Mouse (Mus musculus): ENCODE data around the gene Ptprd. TPM values are rescaled to one million over a fixed set of nuclear protein-coding genes. Genes with fewer than 3 reads are reported as not detected.

The Ptprd gene
- polyA plus RNA-seq, 1 experiment from 2014 or later: 6.3 TPM

GRCm38 (mm10) chr4:76015026-76015425 lies 2196.7 kb downstream of the Ptprd start:
- H3K9ac ChIP-seq (ENCODE audit: low read depth, low read length): no peak overlapping the region
- 71% methylated on average over 3 of the region's 3 CpGs for WGBS (ENCODE audit: insufficient replicate concordance)
- ATAC-seq (ENCODE audit: low read depth): no peak
- H3K4me3 ChIP-seq (ENCODE audit: low read depth, low read length): no peak overlapping the region
- no peaks in the 10 kb centered on the region for H3K4me1 ChIP-seq (ENCODE audit: control insufficient read depth, low read depth, low read length)
- H3K27me3 ChIP-seq (ENCODE audit: control insufficient read depth, insufficient read depth, low read depth, low read length): no peaks in the 10 kb centered on the region
- H3K9me3 ChIP-seq (replicated peaks; ENCODE audit: control insufficient read depth, low read length): no peaks in the 10 kb centered on the region
- H3K36me3 ChIP-seq (ENCODE audit: control insufficient read depth, insufficient read depth): no peaks in the 10 kb centered on the region
- H3K4me2 ChIP-seq (ENCODE audit: low read depth, low read length): no peak overlapping the region
- H3K27ac ChIP-seq (ENCODE audit: low read length): no peak overlapping the region

GRCm38 (mm10) chr4:76014151-76014840 lies 2197.5 kb downstream of the Ptprd start:
- Histone ChIP-seq H3K9me3 (replicated peaks; ENCODE audit: control insufficient read depth, low read length) (no peaks in the 10 kb centered on the region), H3K4me1 (ENCODE audit: control insufficient read depth, low read depth, low read length) (no peaks in the 10 kb centered on the region), H3K36me3 (ENCODE audit: control insufficient read depth, insufficient read depth) (no peaks in the 10 kb centered on the region), H3K4me3 (ENCODE audit: low read depth, low read length) (no peak overlapping the region), H3K9ac (ENCODE audit: low read depth, low read length) (no peak overlapping the region), H3K27ac (ENCODE audit: low read length) (no peak overlapping the region), H3K27me3 (ENCODE audit: control insufficient read depth, insufficient read depth, low read depth, low read length) (no peaks in the 10 kb centered on the region), H3K4me2 (ENCODE audit: low read depth, low read length) (no peak overlapping the region)
- ATAC-seq (ENCODE audit: low read depth): no peak
- 47% methylated on average over 3 of the region's 3 CpGs for WGBS (ENCODE audit: insufficient replicate concordance)

GRCm38 (mm10) chr4:76008580-76008979 lies 2203.2 kb downstream of the Ptprd start:
- Histone ChIP-seq H3K4me1 (ENCODE audit: control insufficient read depth, low read depth, low read length) (no peaks in the 10 kb centered on the region), H3K27ac (ENCODE audit: low read length) (no peak overlapping the region), H3K4me3 (ENCODE audit: low read depth, low read length) (no peak overlapping the region), H3K9me3 (replicated peaks; ENCODE audit: control insufficient read depth, low read length) (no peaks in the 10 kb centered on the region), H3K4me2 (ENCODE audit: low read depth, low read length) (no peak overlapping the region), H3K27me3 (ENCODE audit: control insufficient read depth, insufficient read depth, low read depth, low read length) (no peaks in the 10 kb centered on the region), H3K9ac (ENCODE audit: low read depth, low read length) (no peak overlapping the region), H3K36me3 (ENCODE audit: control insufficient read depth, insufficient read depth) (no peaks in the 10 kb centered on the region)
- ATAC-seq (ENCODE audit: low read depth): no peak
- WGBS (ENCODE audit: insufficient replicate concordance): 63% methylated on average over 4 of the region's 4 CpGs

GRCm38 (mm10) chr4:76007219-76007618 lies 2204.5 kb downstream of the Ptprd start:
- 68% methylated on average over 3 of the region's 3 CpGs for WGBS (ENCODE audit: insufficient replicate concordance)
- H3K27ac ChIP-seq (ENCODE audit: low read length): no peak overlapping the region

GRCm38 (mm10) chr4:76006717-76007116 lies 2205.0 kb downstream of the Ptprd start:
- 33% methylated on average over 3 of the region's 3 CpGs for WGBS (ENCODE audit: insufficient replicate concordance)
- no peak overlapping the region for H3K4me2 ChIP-seq (ENCODE audit: low read depth, low read length)
- H3K9me3 ChIP-seq (replicated peaks; ENCODE audit: control insufficient read depth, low read length): no peaks in the 10 kb centered on the region
- H3K27ac ChIP-seq (ENCODE audit: low read length): no peak overlapping the region
- H3K4me1 ChIP-seq (ENCODE audit: control insufficient read depth, low read depth, low read length): no peaks in the 10 kb centered on the region
- no peak for ATAC-seq (ENCODE audit: low read depth)
- no peaks in the 10 kb centered on the region for H3K36me3 ChIP-seq (ENCODE audit: control insufficient read depth, insufficient read depth)
- no peak overlapping the region for H3K9ac ChIP-seq (ENCODE audit: low read depth, low read length)
- no peaks in the 10 kb centered on the region for H3K27me3 ChIP-seq (ENCODE audit: control insufficient read depth, insufficient read depth, low read depth, low read length)
- H3K4me3 ChIP-seq (ENCODE audit: low read depth, low read length): no peak overlapping the region

More at GRCm38 (mm10) chr4:76007219-76007618, 2204.5 kb downstream of the Ptprd start:
- Histone ChIP-seq H3K36me3 (ENCODE audit: control insufficient read depth, insufficient read depth) (no peaks in the 10 kb centered on the region), H3K9ac (ENCODE audit: low read depth, low read length) (no peak overlapping the region), H3K4me2 (ENCODE audit: low read depth, low read length) (no peak overlapping the region), H3K4me1 (ENCODE audit: control insufficient read depth, low read depth, low read length) (no peaks in the 10 kb centered on the region), H3K9me3 (replicated peaks; ENCODE audit: control insufficient read depth, low read length) (no peaks in the 10 kb centered on the region), H3K4me3 (ENCODE audit: low read depth, low read length) (no peak overlapping the region), H3K27me3 (ENCODE audit: control insufficient read depth, insufficient read depth, low read depth, low read length) (no peaks in the 10 kb centered on the region)
- ATAC-seq (ENCODE audit: low read depth): no peak

GRCm38 (mm10) chr4:76004161-76004560 lies 2207.6 kb downstream of the Ptprd start:
- H3K27me3 ChIP-seq (ENCODE audit: control insufficient read depth, insufficient read depth, low read depth, low read length): no peaks in the 10 kb centered on the region
- H3K4me3 ChIP-seq (ENCODE audit: low read depth, low read length): no peak overlapping the region
- WGBS (ENCODE audit: insufficient replicate concordance): 65% methylated on average over 2 of the region's 2 CpGs
- no peaks in the 10 kb centered on the region for H3K36me3 ChIP-seq (ENCODE audit: control insufficient read depth, insufficient read depth)
- H3K27ac ChIP-seq (ENCODE audit: low read length): no peak overlapping the region
- no peak for ATAC-seq (ENCODE audit: low read depth)
- H3K9ac ChIP-seq (ENCODE audit: low read depth, low read length): no peak overlapping the region
- no peaks in the 10 kb centered on the region for H3K4me1 ChIP-seq (ENCODE audit: control insufficient read depth, low read depth, low read length)
- H3K4me2 ChIP-seq (ENCODE audit: low read depth, low read length): no peak overlapping the region
- no peaks in the 10 kb centered on the region for H3K9me3 ChIP-seq (replicated peaks; ENCODE audit: control insufficient read depth, low read length)

GRCm38 (mm10) chr4:76000258-76000657 lies 2211.5 kb downstream of the Ptprd start:
- Histone ChIP-seq H3K9ac (ENCODE audit: low read depth, low read length) (no peak overlapping the region), H3K36me3 (ENCODE audit: control insufficient read depth, insufficient read depth) (no peaks in the 10 kb centered on the region), H3K9me3 (replicated peaks; ENCODE audit: control insufficient read depth, low read length) (no peaks in the 10 kb centered on the region), H3K27ac (ENCODE audit: low read length) (no peak overlapping the region), H3K4me2 (ENCODE audit: low read depth, low read length) (no peak overlapping the region), H3K4me3 (ENCODE audit: low read depth, low read length) (no peak overlapping the region), H3K27me3 (ENCODE audit: control insufficient read depth, insufficient read depth, low read depth, low read length) (no peaks in the 10 kb centered on the region), H3K4me1 (ENCODE audit: control insufficient read depth, low read depth, low read length) (no peaks in the 10 kb centered on the region)
- no peak for ATAC-seq (ENCODE audit: low read depth)
- 67% methylated on average over 2 of the region's 2 CpGs for WGBS (ENCODE audit: insufficient replicate concordance)

GRCm38 (mm10) chr4:75995841-75996240 lies 2215.9 kb downstream of the Ptprd start:
- no peak overlapping the region for H3K9ac ChIP-seq (ENCODE audit: low read depth, low read length)
- H3K4me2 ChIP-seq (ENCODE audit: low read depth, low read length): no peak overlapping the region
- no peaks in the 10 kb centered on the region for H3K36me3 ChIP-seq (ENCODE audit: control insufficient read depth, insufficient read depth)
- no peaks in the 10 kb centered on the region for H3K9me3 ChIP-seq (replicated peaks; ENCODE audit: control insufficient read depth, low read length)
- no peaks in the 10 kb centered on the region for H3K27me3 ChIP-seq (ENCODE audit: control insufficient read depth, insufficient read depth, low read depth, low read length)
- no peaks in the 10 kb centered on the region for H3K4me1 ChIP-seq (ENCODE audit: control insufficient read depth, low read depth, low read length)
- no peak for ATAC-seq (ENCODE audit: low read depth)
- H3K4me3 ChIP-seq (ENCODE audit: low read depth, low read length): no peak overlapping the region
- no peak overlapping the region for H3K27ac ChIP-seq (ENCODE audit: low read length)
- WGBS (ENCODE audit: insufficient replicate concordance): 48% methylated on average over 4 of the region's 4 CpGs

GRCm38 (mm10) chr4:75994576-75994975 lies 2217.2 kb downstream of the Ptprd start:
- H3K4me2 ChIP-seq (ENCODE audit: low read depth, low read length): no peak overlapping the region
- WGBS (ENCODE audit: insufficient replicate concordance): 64% methylated on average over 4 of the region's 4 CpGs
- no peaks in the 10 kb centered on the region for H3K9me3 ChIP-seq (replicated peaks; ENCODE audit: control insufficient read depth, low read length)
- H3K27me3 ChIP-seq (ENCODE audit: control insufficient read depth, insufficient read depth, low read depth, low read length): no peaks in the 10 kb centered on the region
- no peaks in the 10 kb centered on the region for H3K36me3 ChIP-seq (ENCODE audit: control insufficient read depth, insufficient read depth)
- ATAC-seq (ENCODE audit: low read depth): no peak
- no peaks in the 10 kb centered on the region for H3K4me1 ChIP-seq (ENCODE audit: control insufficient read depth, low read depth, low read length)
- H3K4me3 ChIP-seq (ENCODE audit: low read depth, low read length): no peak overlapping the region
- no peak overlapping the region for H3K9ac ChIP-seq (ENCODE audit: low read depth, low read length)
- no peak overlapping the region for H3K27ac ChIP-seq (ENCODE audit: low read length)

Data from liver, embryonic 16.5 days (tissue).